Mouse (Mus musculus) heart, postnatal 10 days (tissue): ENCODE results near the gene Exoc3l2. TPM values are rescaled to one million over a fixed set of nuclear protein-coding genes. Genes with fewer than 3 reads are reported as not detected.
A peak's percentile ranks its signal among the peaks of the same experiment; 100 is the strongest.

Experiments used
- DNase-seq, 2 experiments: peaks; one replicate each; pipeline ENCODE4 v3.0.0; 2021
- intact Hi-C: fragments of 180-260 bp; cut with DNase I; formaldehyde crosslinking; loops from one replicate; pipeline ENCODE4 v1.15.1; 2025
- total RNA-seq, 2 experiments: library from RNA; stranded (reverse); gene quantifications; 2 replicates each; pipeline ENCODE4 v1.2.3; 2021

Gene Exoc3l2
- total RNA-seq: 1 to 10 TPM in 1 of 2 experiments, under 1 TPM in 1; 0.81 to 1.0 TPM

GRCm38 (mm10) chr7:19462884-19463381 lies at the start of gene Exoc3l2:
TSS of gene Exoc3l2 (plus strand) at chr7:19463331.
- DNase-seq: no peak

DNA sequence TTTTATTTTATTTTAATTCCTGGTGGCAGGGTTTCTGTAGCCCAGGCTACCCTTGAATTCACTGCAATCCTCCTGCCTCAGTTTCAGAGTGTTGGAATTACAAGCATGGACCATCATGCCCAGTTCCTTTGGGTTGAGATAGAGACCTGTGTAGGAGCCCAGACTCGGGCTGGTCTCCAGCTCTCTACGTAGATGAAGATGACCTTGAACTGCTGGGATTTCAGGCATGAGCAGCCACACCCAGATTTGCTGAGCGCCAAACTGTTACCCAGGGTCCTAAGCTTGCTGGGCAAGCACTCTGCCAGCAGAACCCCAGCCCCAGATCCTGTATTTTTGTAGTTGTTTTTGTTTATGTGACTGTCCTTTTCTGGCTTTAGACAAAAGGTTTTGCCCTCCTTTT lies 49.6 kb upstream of the Exoc3l2 start:
- intact Hi-C loops: no loop called here
- peak; percentile 51 to 56 for DNase-seq

More at GRCm38 (mm10) chr7:19462884-19463381, at the start of gene Exoc3l2:
- intact Hi-C loops: no loop called here

- DNase-seq: no peak
- intact Hi-C loops: no loop called here
Measured at GRCm38 (mm10) chr7:19416590-19416989, 46.5 kb upstream of the Exoc3l2 start.

DNA sequence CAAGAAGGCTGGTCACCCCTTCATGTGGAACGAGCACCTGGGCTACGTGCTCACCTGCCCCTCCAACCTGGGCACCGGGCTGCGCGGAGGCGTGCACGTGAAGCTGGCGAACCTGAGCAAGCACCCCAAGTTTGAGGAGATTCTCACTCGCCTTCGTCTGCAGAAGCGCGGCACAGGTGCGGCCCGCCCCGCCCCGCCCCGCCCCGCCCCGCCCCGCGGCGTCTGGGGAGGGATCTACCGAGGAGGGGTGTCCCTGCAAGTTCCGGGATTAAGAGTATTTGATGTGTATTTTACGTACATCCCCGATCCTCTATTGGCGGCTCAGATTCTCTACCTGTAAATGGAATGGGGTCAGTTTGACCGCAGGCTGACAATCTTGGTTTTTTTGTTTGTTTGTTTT lies 43.0 kb upstream of the Exoc3l2 start:
- no peak for DNase-seq

GRCm38 (mm10) chr7:19420821-19421636 lies 42.1 kb upstream of the Exoc3l2 start:
- intact Hi-C loops: no loop called here
- DNase-seq: peak; percentile 88 to 89

More for the DNA sequence above, 43.0 kb upstream of the Exoc3l2 start:
- intact Hi-C loops: no loop called here

DNA sequence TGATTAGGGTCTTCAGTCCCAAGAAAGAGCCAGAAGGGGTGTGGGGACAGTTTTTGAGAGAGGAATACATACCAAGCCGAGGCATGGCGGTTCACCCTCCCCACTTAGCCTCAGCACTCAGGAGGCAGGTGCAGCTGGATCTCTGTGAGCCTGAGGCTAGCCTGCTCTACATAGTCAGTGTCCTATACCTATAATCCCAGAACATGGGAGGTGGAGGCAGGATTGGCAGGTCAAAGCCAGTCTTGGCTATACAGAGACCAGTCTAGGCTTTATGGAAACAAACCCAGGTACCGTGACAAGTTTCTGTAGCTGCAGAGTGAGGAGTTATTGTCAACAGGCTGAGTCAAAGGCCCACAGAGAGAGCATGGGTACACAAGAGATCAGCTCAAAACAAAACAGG lies 40.0 kb upstream of the Exoc3l2 start:
- no peak for DNase-seq
- intact Hi-C loops: no loop called here

DNA sequence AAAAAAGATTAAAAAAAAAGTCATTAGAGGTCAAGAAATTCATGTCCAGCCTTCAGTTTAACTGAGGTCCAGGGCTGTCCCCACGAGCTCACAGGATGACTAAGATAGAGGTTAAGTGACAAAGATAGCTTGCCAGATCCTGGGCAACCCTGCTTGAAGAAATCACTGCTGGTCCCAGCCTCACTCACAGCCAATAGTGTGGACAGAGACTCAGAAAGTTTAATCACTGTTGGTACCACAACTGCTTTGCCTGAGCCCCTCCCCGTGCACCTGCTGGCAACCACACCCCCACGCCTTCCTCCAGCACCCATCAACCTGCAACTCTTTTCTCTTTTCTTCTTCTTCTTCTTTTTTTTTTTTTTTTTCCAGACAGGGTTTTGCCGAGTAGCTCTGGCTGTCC lies 39.1 kb upstream of the Exoc3l2 start:
- intact Hi-C loops: no loop called here
- no peak for DNase-seq

DNA sequence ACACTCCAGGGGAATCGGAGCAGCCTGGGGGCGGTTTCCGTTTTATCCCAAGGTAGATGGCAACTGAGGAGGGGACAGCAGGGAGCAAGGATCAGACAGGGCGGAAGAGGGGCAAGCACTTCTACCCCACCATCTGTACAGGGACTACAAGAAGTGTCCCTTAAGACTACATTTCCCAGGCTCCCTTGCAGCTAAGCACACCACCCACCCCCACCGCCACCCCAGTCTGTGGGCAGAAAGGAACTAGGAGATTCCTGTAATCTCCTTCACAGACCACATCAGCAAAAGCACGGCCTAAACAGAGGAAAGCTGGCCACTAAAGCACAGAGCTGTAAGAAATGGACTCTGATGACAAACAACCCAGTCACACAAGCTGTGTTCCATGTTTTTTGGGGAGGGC lies 36.8 kb upstream of the Exoc3l2 start:
- DNase-seq: no peak
- intact Hi-C loops: no loop called here

DNA sequence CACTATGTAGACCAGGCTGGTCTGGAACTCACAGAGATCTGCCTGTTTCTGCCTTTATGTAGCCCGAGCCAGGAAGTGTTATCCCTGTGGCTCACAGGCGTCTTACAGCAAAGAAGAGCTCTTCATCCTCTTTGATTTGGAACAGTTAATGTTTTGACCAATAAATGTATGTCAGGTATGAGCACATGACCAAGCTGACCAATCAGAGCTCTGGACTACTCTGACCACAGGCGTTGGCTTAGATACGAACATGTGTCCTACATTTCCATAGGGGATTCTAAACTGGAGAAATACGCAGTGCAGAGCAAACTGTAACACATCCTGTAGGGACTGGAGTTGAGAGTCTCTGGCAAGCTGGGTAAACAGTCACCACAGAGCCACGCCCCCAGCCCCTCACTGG lies 36.2 kb upstream of the Exoc3l2 start:
- intact Hi-C loops: no loop called here

DNA sequence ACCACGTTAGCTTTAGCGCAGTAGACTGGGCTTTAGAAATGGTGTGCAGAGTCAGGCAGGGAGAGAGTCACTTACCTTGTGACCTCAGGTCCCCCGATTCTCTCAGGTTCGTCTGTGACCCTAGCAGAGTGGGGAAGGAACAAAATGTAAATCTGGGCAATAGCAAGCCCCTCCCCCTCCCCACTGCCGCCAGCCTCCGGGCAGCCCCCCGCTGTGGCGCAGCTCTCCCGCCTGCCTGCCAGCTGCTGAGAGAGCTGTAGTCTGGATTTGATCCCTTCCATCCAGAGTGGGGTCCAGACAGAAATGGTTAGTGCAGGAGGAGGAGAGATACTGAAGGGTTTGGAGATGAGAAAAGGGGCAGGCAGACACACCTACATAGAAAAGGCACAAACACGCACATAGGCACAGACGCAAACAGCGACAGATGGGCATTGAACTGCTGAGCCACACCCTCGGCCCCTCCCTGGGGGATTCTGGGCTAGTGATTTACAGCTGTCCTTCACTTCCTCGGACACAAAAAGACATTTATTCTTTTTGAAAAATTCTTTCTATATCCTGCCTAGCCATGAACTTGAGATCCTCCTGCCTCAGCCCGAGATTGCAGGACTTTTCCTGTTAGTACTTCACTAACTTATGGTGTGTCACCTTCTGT lies 35.0 kb upstream of the Exoc3l2 start:
- intact Hi-C loops: no loop called here
- DNase-seq: no peak

More for the DNA sequence above, 36.2 kb upstream of the Exoc3l2 start:
- DNase-seq: no peak

- intact Hi-C loops: no loop called here
- DNase-seq: no peak
Measured at GRCm38 (mm10) chr7:19429726-19430125, 33.4 kb upstream of the Exoc3l2 start.

DNA sequence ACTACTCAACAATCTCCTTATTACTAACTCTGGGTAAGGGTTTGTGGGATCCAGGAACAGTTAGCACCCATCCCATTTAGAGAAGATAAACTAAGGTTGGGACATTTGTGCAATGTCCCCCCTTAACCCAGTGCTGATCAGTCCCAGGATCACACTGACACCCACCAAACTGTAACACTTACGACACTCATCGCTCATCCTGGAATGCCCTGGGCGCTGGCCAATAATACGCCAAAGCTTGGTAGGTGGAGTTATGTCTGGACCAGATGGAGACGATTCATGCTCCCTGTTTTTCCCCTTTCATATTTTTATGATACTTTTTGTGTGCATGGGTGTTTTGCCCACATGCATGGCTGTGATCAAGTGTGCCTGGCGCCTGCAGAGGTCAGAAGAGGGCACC lies 32.7 kb upstream of the Exoc3l2 start:
- DNase-seq: no peak
- intact Hi-C loops: no loop called here

GRCm38 (mm10) chr7:19432475-19432874 lies 30.7 kb upstream of the Exoc3l2 start:
- no peak for DNase-seq
- intact Hi-C loops: no loop called here

- no peak for DNase-seq
- intact Hi-C loops: no loop called here
Measured at GRCm38 (mm10) chr7:19436276-19436675, 26.9 kb upstream of the Exoc3l2 start.

- intact Hi-C loops: no loop called here
- no peak for DNase-seq
Measured at GRCm38 (mm10) chr7:19437048-19437447, 26.1 kb upstream of the Exoc3l2 start.

- intact Hi-C loops: no loop called here
- no peak for DNase-seq
Measured at GRCm38 (mm10) chr7:19441448-19442091, 21.6 kb upstream of the Exoc3l2 start.

- DNase-seq: peak; percentile 90 to 94
- intact Hi-C loops: no loop called here
Measured at GRCm38 (mm10) chr7:19443344-19443743, 19.8 kb upstream of the Exoc3l2 start.

DNA sequence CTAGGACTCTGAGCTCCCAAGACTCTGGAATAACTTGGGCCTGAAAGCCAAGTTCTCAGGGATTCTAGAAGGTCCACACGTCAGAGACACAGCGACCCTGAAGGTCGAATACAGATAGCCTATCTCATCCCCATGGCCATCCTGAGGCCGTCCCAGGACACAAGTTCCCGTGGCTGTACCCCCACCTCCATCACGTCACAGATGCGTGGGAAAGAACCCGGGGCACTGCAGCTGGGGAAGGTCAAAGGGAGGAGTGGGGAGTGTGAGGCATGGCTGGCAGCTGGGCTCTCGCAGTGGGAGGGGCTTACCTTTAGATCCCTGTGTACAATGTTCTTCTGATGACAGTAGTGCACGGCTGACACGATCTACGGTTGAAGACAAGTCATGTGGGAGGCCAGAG lies 18.3 kb upstream of the Exoc3l2 start:
- no peak for DNase-seq
- intact Hi-C loops: no loop called here

DNA sequence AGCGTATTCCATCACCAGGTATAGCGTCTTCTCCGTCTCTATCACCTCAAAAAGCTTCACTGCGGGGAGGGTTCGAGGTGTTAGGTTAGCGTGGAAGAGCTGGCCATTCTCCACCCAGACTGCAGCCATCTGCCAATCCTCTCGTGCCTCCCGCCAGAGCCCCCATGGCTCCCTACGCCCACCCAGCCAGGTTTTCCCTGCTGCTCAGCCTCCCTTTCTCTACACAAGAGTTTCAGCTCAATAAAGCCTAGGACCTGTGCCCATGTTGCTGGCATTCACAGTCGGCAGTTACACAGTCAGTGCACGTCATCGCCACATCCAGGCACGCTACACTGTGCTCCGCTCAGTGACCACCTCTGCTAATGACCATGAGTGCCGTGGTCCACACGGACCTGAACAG lies 15.4 kb upstream of the Exoc3l2 start:
- intact Hi-C loops: no loop called here

GRCm38 (mm10) chr7:19449165-19449564 lies 14.0 kb upstream of the Exoc3l2 start:
- no peak for DNase-seq
- intact Hi-C loops: no loop called here

More for the DNA sequence above, 15.4 kb upstream of the Exoc3l2 start:
- no peak for DNase-seq

GRCm38 (mm10) chr7:19455186-19455585 lies 7.9 kb upstream of the Exoc3l2 start:
- intact Hi-C loops: no loop called here
- DNase-seq: no peak
